Mouse (Mus musculus): Measurements from ENCODE around the gene Itsn1.
A peak's percentile ranks its signal among the peaks of the same experiment; 100 is the strongest.

Itsn1 gene

DNA sequence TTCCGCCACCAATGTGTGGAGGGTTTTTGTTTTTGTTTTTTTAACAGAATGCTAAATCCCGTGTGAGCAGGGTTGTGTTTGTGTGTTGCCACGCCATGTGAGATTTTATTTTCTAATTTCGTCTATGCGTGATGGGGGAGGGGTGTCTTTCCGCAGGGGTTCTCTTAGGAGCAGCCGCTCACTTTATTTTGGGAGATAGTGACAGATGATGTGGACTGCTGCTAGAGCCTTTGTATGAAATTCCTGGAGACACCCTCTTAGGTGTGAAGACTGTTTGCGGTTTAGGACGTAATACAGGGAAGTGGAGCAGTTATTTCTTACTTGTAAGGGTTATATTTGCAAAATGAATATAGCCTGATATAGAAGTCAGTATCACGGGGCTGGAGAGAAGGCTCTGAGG, 176.9 kb downstream of the Itsn1 start:
- DNase-seq (ENCODE audit: low read depth, low spot score), result peak; percentile 61

GRCm38 (mm10) chr16:91906672-91907071, 177.6 kb downstream of the Itsn1 start:
- DNase-seq (ENCODE audit: low read depth, low spot score), result no peak

GRCm38 (mm10) chr16:91907158-91907557, 178.1 kb downstream of the Itsn1 start:
- DNase-seq (ENCODE audit: low read depth, low spot score), result peak; percentile 50

- DNase-seq (ENCODE audit: low read depth, low spot score), result no peak
Observed at GRCm38 (mm10) chr16:91909569-91910335, 180.7 kb downstream of the Itsn1 start.

DNA sequence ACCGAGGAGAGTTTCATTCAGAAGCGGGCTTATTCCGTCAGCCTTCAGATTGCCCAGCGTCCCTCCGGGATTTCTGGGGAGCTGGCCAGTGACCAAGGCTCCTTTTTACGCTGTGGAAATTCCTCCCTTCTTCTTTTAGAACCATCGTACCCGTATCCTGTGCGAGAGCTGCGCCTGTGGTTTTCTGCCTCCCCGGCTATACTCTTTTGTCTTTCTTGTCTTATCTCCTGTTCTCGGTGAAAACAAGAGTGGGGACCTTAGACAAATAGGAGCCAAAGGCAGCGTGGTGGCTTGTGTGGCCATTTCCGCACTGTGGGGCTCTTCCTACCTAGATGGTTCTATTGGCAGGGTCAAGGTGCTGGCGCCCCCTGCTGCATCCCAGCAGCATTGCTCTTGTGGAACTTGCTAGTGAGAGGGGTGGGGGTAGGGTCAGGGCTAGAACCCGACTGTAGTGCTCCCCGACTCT, 188.6 kb downstream of the Itsn1 start:
- peak; percentile 62 for DNase-seq (ENCODE audit: low read depth, low spot score)

DNA sequence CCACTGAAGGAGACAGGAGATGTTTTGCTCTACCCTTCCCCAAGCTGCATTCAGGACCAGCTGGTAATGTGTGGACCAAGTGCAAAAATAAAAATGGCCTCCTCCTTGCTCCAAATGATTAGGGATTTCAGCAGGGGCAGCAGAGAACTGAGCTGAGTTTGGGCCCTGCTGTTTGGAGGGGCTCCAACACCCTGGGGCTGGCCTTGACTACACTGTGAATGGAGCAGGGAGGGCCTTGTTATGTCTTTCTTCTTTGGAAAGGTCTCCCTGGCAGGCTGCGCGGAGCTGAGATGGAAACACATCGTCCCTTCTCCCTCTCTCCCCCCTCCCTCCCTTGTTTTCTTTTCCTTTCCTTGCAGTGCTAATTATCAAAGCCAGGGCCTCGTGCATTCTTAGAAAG, 189.4 kb downstream of the Itsn1 start:
- no peak for DNase-seq (ENCODE audit: low read depth, low spot score)

- no peak for DNase-seq (ENCODE audit: low read depth, low spot score)
Observed at GRCm38 (mm10) chr16:91919056-91919455, 190.0 kb downstream of the Itsn1 start.

- no peak for DNase-seq (ENCODE audit: low read depth, low spot score)
Observed at GRCm38 (mm10) chr16:91921340-91921739, 192.3 kb downstream of the Itsn1 start.

- no peak for DNase-seq (ENCODE audit: low read depth, low spot score)
Observed at GRCm38 (mm10) chr16:91922939-91923338, 193.9 kb downstream of the Itsn1 start.

GRCm38 (mm10) chr16:91924426-91924825, 195.3 kb downstream of the Itsn1 start:
- no peak for DNase-seq (ENCODE audit: low read depth, low spot score)

- DNase-seq (ENCODE audit: low read depth, low spot score), result no peak
Observed at GRCm38 (mm10) chr16:91927911-91928630, 199.0 kb downstream of the Itsn1 start.

GRCm38 (mm10) chr16:91931078-91932013, 202.3 kb downstream of the Itsn1 start:
- peak; percentile 96 for DNase-seq (ENCODE audit: low read depth, low spot score)

- no peak for DNase-seq (ENCODE audit: low read depth, low spot score)
Observed at GRCm38 (mm10) chr16:91932082-91932690, 203.1 kb downstream of the Itsn1 start.

GRCm38 (mm10) chr16:91932843-91933518, 203.9 kb downstream of the Itsn1 start:
- DNase-seq (ENCODE audit: low read depth, low spot score), result no peak

GRCm38 (mm10) chr16:91935108-91935507, 206.0 kb downstream of the Itsn1 start:
- DNase-seq (ENCODE audit: low read depth, low spot score), result no peak

DNA sequence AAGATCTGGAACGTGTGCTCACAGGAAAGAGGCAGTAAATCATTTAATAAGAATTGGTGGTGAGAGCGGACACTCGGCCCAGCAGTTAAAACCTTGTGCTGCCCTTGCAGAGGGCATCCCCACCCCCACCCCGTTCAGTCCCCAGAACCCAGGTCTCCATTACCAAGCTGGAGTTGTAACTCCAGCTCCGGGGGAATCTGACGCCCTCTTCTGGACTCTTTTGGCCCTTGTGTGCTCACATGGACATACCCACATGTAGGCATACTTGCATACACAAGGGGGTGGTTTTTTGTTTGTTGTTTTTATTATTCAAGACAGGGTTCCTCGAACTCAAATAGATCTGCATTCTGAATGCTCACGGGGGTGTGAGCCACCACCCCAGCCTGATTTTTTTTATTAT, 206.6 kb downstream of the Itsn1 start:
- DNase-seq (ENCODE audit: low read depth, low spot score), result no peak

GRCm38 (mm10) chr16:91936340-91937030, 207.4 kb downstream of the Itsn1 start:
- peak; percentile 66 for DNase-seq (ENCODE audit: low read depth, low spot score)

DNA sequence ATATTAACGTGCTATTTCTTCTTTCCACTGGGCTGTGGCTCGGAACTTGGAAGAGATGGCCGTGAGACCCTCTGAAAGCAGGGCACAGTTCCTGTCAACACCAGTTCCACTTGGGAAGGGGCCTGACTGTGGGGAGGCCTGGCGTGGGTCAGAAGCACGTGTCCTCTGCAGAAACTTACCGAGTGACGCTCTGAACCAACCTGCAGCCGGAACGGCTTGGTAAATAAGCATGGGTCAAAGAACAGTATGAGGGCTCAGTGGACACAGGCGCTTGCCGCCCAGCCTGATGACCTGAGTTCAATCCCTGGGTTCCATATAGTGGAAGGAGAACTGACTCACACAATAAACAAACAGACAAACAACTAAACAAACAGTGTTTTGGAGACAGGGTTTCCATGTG, 208.2 kb downstream of the Itsn1 start:
- no peak for DNase-seq (ENCODE audit: low read depth, low spot score)

- no peak for DNase-seq (ENCODE audit: low read depth, low spot score)
Observed at GRCm38 (mm10) chr16:91938141-91938540, 209.1 kb downstream of the Itsn1 start.

DNA sequence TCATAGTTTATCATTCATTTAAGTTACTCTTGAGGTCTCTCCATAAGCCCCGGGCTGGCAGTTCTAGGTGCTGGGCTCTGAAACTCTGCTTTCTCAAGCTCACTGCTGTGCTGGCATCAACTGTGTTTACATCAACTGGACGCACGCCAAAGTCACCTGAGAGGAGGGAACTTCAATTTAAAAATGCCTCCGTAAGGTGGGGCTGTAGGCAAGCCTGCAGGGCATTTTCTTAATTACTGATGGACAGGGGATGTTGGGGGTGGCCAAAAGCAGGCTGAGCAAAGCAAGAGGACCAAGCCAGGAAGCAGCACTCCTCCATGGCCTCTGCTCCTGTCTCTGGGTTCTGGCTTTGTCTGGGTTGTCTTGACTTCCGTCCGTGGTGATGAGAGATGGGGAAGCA, 211.6 kb downstream of the Itsn1 start:
- no peak for DNase-seq (ENCODE audit: low read depth, low spot score)
